Mouse (Mus musculus) megakaryocyte, embryonic 14.5 days (primary cell): ENCODE results near the gene Atg10.

Experiments used
- FLI1 ChIP-seq: IDR thresholded peaks from 2 replicates; pipeline ENCODE4 v1.6.1; 2012; ENCODE audit warnings: low read length, inconsistent platforms, mixed read lengths
- GATA1 ChIP-seq: IDR thresholded peaks from 3 replicates; pipeline ENCODE4 v1.6.1; 2012; ENCODE audit warnings: mixed read lengths, low read length, inconsistent platforms, borderline replicate concordance

- TF ChIP-seq GATA1 (no peak), FLI1 (no peak)
Observed at GRCm38 (mm10) chr13:91155429-91156207, 68.2 kb downstream of the Atg10 start.
